Mouse (Mus musculus): ENCODE measurements at regions not wholly inside any gene's neighbourhood (a gene's known extent, or its start where the extent isn't known, plus 50 kb on each side); places are given as distances from the start of the nearest gene placed in this dataset.

DNA sequence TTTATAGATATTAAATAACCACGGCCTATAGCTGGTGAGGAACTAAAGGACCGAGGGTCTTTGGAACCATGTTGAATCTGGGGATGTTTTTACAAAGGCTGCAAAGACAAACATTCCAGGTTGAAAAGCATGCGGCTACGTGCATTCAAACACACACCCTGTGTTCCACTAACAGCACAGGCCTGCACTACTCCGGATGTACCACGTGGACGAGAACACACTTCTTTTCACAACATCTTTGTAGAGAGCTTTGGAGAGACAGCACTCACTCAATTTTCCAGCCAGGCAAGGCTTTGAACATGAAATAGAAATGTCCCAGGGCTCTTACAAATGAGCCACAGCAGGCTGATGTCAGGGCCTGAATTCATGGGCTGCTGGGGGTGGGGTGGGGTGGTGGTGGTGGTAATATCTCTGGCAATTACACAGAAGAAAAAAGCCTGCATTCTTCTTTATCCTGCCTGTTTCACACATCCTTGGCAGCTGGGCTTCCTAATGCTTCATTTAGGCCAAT, 129.3 kb downstream of the Slc38a6 start:
- ATAC-seq (ENCODE audit: insufficient number of reproducible peaks, low FRiP score, low TSS enrichment, low read depth) = peak; percentile 12; the same call in 1 of the 2 replicates
- WGBS = 36% methylated on average over 7 of the region's 7 CpGs
- peak overlapping the region; percentile 51 for H3K27ac ChIP-seq (replicated peaks)

DNA sequence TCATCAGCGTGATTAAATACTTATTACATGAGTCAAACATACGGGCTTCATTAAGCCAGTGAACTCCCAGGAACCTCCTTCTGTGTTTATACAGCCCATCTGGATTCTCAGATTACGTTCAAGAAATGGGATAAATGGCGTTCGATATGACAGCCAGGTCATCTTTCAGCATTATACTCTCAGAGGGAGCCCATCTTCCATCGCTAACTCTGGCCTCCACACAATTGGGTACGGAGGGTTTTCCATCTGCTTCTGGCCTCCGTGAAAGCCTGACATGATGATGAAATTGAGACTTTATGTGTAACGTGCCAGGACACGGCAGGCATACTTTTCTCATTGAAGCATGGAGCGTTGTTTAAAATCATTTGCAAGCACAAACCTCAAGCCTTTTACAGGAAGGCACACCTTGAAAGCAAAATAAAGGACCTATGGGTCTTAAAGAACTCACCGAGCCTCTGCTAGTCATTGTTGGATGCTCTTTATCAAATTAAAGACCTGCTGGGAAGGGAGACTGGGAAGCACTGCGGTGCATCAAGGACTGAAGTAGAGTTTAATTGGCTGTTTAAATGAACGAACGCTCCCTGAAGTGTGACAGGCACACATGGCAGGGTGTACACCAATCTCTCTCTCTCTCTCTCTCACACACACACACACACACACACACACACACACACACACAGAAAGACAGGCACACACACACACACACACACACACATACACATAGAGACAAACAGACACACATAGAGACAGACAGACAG, 127.0 kb downstream of the Slc38a6 start:
- Histone ChIP-seq H3K9me3 (replicated peaks) (no peaks in the 10 kb centered on the region), H3K36me3 (no peaks in the 10 kb centered on the region), H3K4me3 (replicated peaks) (no peak overlapping the region), H3K4me1 (peaks cover 39% of the 10 kb centered on the region), H3K4me2 (replicated peaks) (peak overlapping the region; percentile 26; the same call in 1 of the 2 replicates), H3K27me3 (no peaks in the 10 kb centered on the region), H3K27ac (replicated peaks) (peak overlapping the region; percentile 24; the same call in 1 of the 2 replicates), H3K9ac (no peak overlapping the region)
- WGBS = 10% methylated on average over 15 of the region's 15 CpGs
- ATAC-seq (ENCODE audit: insufficient number of reproducible peaks, low FRiP score, low TSS enrichment, low read depth) = no peak

More for the DNA sequence above, 129.3 kb downstream of the Slc38a6 start:
- no peak overlapping the region for H3K4me3 ChIP-seq (replicated peaks)
- H3K9ac ChIP-seq = no peak overlapping the region
- peaks cover 32% of the 10 kb centered on the region for H3K4me1 ChIP-seq
- no peaks in the 10 kb centered on the region for H3K9me3 ChIP-seq (replicated peaks)
- H3K27me3 ChIP-seq = no peaks in the 10 kb centered on the region
- H3K4me2 ChIP-seq (replicated peaks) = no peak overlapping the region
- no peaks in the 10 kb centered on the region for H3K36me3 ChIP-seq

DNA sequence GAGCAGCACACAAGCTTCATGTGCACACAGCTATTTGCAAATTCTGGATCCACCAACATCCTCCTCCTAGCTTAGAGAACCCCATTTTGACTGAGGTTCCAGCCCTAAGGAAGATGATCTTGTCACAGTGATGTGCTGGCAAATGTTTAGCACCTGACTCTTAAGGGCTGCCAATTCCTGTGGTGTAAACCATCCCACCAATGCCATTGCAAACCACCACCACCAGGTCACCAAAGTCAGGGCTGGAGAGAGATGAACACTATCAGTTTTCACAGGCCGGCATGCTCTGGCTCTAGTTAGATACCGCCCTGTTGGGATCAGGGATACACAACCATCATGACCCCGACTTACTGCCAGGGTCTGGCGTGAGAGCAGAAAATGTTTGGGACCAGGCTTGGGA, 125.9 kb downstream of the Slc38a6 start:
- H3K4me1 ChIP-seq = peaks cover 39% of the 10 kb centered on the region
- H3K27me3 ChIP-seq = no peaks in the 10 kb centered on the region
- no peak overlapping the region for H3K4me2 ChIP-seq (replicated peaks)
- no peak overlapping the region for H3K9ac ChIP-seq
- no peak overlapping the region for H3K4me3 ChIP-seq (replicated peaks)
- no peaks in the 10 kb centered on the region for H3K36me3 ChIP-seq
- no peak overlapping the region for H3K27ac ChIP-seq (replicated peaks)
- ATAC-seq (ENCODE audit: insufficient number of reproducible peaks, low FRiP score, low TSS enrichment, low read depth) = no peak
- 65% methylated on average over 4 of the region's 4 CpGs for WGBS
- no peaks in the 10 kb centered on the region for H3K9me3 ChIP-seq (replicated peaks)

GRCm38 (mm10) chr12:73410924-73411323, 124.3 kb downstream of the Slc38a6 start:
- no peaks in the 10 kb centered on the region; the same call in 1 of the 2 replicates for H3K27me3 ChIP-seq
- H3K4me2 ChIP-seq (replicated peaks) = no peak overlapping the region
- H3K9ac ChIP-seq = no peak overlapping the region
- no peak overlapping the region for H3K4me3 ChIP-seq (replicated peaks)
- H3K4me1 ChIP-seq = peaks cover 31% of the 10 kb centered on the region
- 0 out of 2 replicates have a peak overlapping the region, but pooled peaks have one; percentile 11 for H3K27ac ChIP-seq (replicated peaks)
- H3K36me3 ChIP-seq = no peaks in the 10 kb centered on the region
- H3K9me3 ChIP-seq (replicated peaks) = no peaks in the 10 kb centered on the region
- no peak for ATAC-seq (ENCODE audit: insufficient number of reproducible peaks, low FRiP score, low TSS enrichment, low read depth)
- WGBS = 39% methylated on average over 7 of the region's 7 CpGs

GRCm38 (mm10) chr12:73409481-73410085, 123.0 kb downstream of the Slc38a6 start:
- H3K4me1 ChIP-seq = peaks cover 33% of the 10 kb centered on the region
- no peak overlapping the region for H3K27ac ChIP-seq (replicated peaks)
- no peak overlapping the region for H3K4me2 ChIP-seq (replicated peaks)
- no peaks in the 10 kb centered on the region for H3K9me3 ChIP-seq (replicated peaks)
- H3K4me3 ChIP-seq (replicated peaks) = no peak overlapping the region
- no peaks in the 10 kb centered on the region; the same call in 1 of the 2 replicates for H3K27me3 ChIP-seq
- no peaks in the 10 kb centered on the region for H3K36me3 ChIP-seq
- ATAC-seq (ENCODE audit: insufficient number of reproducible peaks, low FRiP score, low TSS enrichment, low read depth) = no peak
- H3K9ac ChIP-seq = no peak overlapping the region
- 79% methylated on average over 4 of the region's 4 CpGs for whole genome bisulfite sequencing

DNA sequence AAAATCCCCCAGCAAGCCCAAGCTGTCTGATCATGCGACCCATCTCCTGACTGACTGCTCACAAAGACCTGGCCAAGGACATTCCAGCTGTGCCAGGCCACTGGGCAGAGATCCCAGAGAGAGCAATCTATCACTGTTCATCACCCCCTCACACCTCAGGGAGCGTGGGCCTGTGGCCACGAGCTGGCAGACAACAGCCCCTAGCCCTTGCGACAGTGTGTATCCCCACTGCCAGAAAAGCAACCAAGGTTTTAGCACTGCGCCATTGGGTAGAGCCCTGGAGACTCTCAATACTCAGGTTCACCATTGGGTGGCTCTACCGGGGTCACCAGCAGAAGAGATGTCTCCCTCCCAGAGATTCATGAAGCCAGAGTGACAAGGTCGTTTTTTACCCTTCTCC, 122.0 kb downstream of the Slc38a6 start:
- Histone ChIP-seq H3K9me3 (replicated peaks) (no peaks in the 10 kb centered on the region), H3K9ac (no peak overlapping the region), H3K27ac (replicated peaks) (no peak overlapping the region), H3K4me1 (peaks cover 35% of the 10 kb centered on the region), H3K36me3 (no peaks in the 10 kb centered on the region), H3K27me3 (no peaks in the 10 kb centered on the region; the same call in 1 of the 2 replicates), H3K4me2 (replicated peaks) (no peak overlapping the region), H3K4me3 (replicated peaks) (no peak overlapping the region)
- ATAC-seq (ENCODE audit: insufficient number of reproducible peaks, low FRiP score, low TSS enrichment, low read depth) = no peak
- WGBS = 84% methylated on average over 7 of the region's 7 CpGs

DNA sequence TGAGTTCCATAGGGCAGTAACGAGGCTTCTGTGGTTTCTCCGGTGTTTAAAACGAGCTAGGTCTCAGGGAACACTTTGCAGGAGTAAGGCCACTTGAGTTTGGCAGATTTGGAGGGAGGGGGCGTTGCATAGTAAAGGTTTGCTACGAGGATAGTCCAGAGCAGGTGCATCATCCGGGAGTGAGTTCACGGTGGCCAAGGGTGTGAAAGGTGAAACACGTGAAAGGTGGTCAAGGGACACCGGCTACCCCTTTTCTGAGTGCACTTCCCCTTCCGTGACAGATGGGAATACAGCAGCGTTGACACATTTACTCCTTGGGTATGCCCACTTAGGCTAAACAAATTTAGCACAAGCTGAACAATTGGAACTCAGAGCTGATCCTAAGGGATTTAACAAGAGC, 121.6 kb downstream of the Slc38a6 start:
- Histone ChIP-seq H3K9me3 (replicated peaks) (no peaks in the 10 kb centered on the region), H3K4me2 (replicated peaks) (no peak overlapping the region), H3K36me3 (no peaks in the 10 kb centered on the region), H3K4me3 (replicated peaks) (no peak overlapping the region), H3K4me1 (peaks cover 35% of the 10 kb centered on the region), H3K27ac (replicated peaks) (no peak overlapping the region), H3K27me3 (no peaks in the 10 kb centered on the region; the same call in 1 of the 2 replicates), H3K9ac (no peak overlapping the region)
- ATAC-seq (ENCODE audit: insufficient number of reproducible peaks, low FRiP score, low TSS enrichment, low read depth) = no peak
- 80% methylated on average over 11 of the region's 11 CpGs for WGBS

- Histone ChIP-seq H3K4me3 (replicated peaks) (no peak overlapping the region), H3K9ac (no peak overlapping the region), H3K27ac (replicated peaks) (no peak overlapping the region), H3K4me1 (peaks cover 33% of the 10 kb centered on the region), H3K4me2 (replicated peaks) (no peak overlapping the region), H3K36me3 (no peaks in the 10 kb centered on the region), H3K27me3 (no peaks in the 10 kb centered on the region; the same call in 1 of the 2 replicates), H3K9me3 (replicated peaks) (no peaks in the 10 kb centered on the region)
- 88% methylated on average over 8 of the region's 8 CpGs for WGBS
- ATAC-seq (ENCODE audit: insufficient number of reproducible peaks, low FRiP score, low TSS enrichment, low read depth) = no peak
These were observed 120.0 kb downstream of the Slc38a6 start for GRCm38 (mm10) chr12:73406556-73407087.

- Histone ChIP-seq H3K9me3 (replicated peaks) (no peaks in the 10 kb centered on the region), H3K4me3 (replicated peaks) (no peak overlapping the region), H3K27ac (replicated peaks) (no peak overlapping the region), H3K36me3 (no peaks in the 10 kb centered on the region), H3K4me1 (peaks cover 25% of the 10 kb centered on the region), H3K9ac (no peak overlapping the region), H3K27me3 (no peaks in the 10 kb centered on the region; the same call in 1 of the 2 replicates), H3K4me2 (replicated peaks) (no peak overlapping the region)
- 85% methylated on average over 9 of the region's 9 CpGs for WGBS
- no peak for ATAC-seq (ENCODE audit: insufficient number of reproducible peaks, low FRiP score, low TSS enrichment, low read depth)
These were observed 119.0 kb downstream of the Slc38a6 start for GRCm38 (mm10) chr12:73405583-73405982.

DNA sequence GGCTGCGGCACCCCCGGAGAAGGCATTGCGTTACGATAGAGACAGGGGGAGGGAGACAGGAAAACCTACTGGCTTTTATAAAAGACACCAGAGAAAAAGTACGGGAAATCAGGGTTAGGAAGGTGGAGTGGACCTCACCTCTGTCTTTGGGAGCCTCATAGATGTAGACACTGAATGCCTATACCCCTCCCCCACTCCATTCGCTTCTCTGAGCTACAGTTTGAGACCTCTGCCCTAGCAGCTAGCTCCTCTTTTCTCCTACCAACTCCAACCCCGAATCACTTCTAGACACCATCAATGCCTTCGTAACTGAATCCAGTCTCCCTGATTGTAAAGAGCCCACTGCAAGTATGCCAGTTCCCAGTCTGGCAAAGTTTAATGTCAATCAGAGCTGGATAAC, 118.5 kb downstream of the Slc38a6 start:
- no peak for ATAC-seq (ENCODE audit: insufficient number of reproducible peaks, low FRiP score, low TSS enrichment, low read depth)
- peaks cover 27% of the 10 kb centered on the region for H3K4me1 ChIP-seq
- no peak overlapping the region for H3K4me3 ChIP-seq (replicated peaks)
- H3K9ac ChIP-seq = no peak overlapping the region
- H3K9me3 ChIP-seq (replicated peaks) = no peaks in the 10 kb centered on the region
- H3K4me2 ChIP-seq (replicated peaks) = no peak overlapping the region
- H3K36me3 ChIP-seq = no peaks in the 10 kb centered on the region
- H3K27ac ChIP-seq (replicated peaks) = no peak overlapping the region
- 73% methylated on average over 8 of the region's 8 CpGs for WGBS
- no peaks in the 10 kb centered on the region; the same call in 1 of the 2 replicates for H3K27me3 ChIP-seq

GRCm38 (mm10) chr12:73403906-73404474, 117.4 kb downstream of the Slc38a6 start:
- Histone ChIP-seq H3K27me3 (no peaks in the 10 kb centered on the region; the same call in 1 of the 2 replicates), H3K4me2 (replicated peaks) (no peak overlapping the region), H3K9ac (no peak overlapping the region), H3K4me3 (replicated peaks) (no peak overlapping the region), H3K4me1 (peaks cover 22% of the 10 kb centered on the region), H3K9me3 (replicated peaks) (no peaks in the 10 kb centered on the region), H3K36me3 (no peaks in the 10 kb centered on the region), H3K27ac (replicated peaks) (no peak overlapping the region)
- WGBS = 71% methylated on average over 13 of the region's 13 CpGs
- ATAC-seq (ENCODE audit: insufficient number of reproducible peaks, low FRiP score, low TSS enrichment, low read depth) = no peak
